Mouse (Mus musculus): ENCODE measurements around the gene Fnbp1. TPM values are rescaled to one million over a fixed set of nuclear protein-coding genes. Genes with fewer than 3 reads are reported as not detected.
A peak's percentile ranks its signal among the peaks of the same experiment; 100 is the strongest.

Fnbp1 gene
- polyA plus RNA-seq, 1 experiment from 2014 or later, result 11.5 TPM

DNA sequence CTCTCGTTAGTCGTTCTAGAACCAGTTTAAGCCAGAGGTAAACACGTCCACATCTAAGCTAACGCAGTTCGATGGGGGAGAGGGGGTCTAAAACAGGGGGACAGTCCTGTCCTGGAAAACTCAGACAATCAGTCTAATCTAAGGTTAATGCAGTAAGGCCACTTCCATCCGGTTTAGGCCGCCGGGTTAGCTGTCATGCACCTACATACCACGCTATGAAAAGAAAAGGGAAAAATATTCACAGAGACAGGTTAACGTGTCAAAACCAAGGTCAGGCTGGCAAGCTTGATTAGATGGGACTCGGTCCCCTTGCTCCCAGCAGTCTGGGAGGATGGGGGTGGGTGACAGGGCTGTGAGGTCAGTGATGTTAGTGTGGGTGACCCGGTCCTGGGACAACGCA, 88.4 kb downstream of the Fnbp1 start:
- Histone ChIP-seq H3K9me3 (ENCODE audit: control insufficient read depth, low read length) (no peaks in the 10 kb centered on the region), H3K36me3 (ENCODE audit: control insufficient read depth, insufficient read depth, low read length) (no peaks in the 10 kb centered on the region; the same call in 1 of the 2 replicates), H3K4me3 (ENCODE audit: low read depth, low read length) (no peak overlapping the region), H3K4me1 (ENCODE audit: control insufficient read depth, insufficient read depth, low read length) (peaks cover 2% of the 10 kb centered on the region; the same call in 1 of the 2 replicates), H3K27ac (ENCODE audit: low read depth, low read length) (no peak overlapping the region), H3K27me3 (ENCODE audit: control insufficient read depth, insufficient read depth, low read length) (no peaks in the 10 kb centered on the region), H3K9ac (ENCODE audit: low read length) (no peak overlapping the region), H3K4me2 (no peak overlapping the region)
- DNase-seq (ENCODE audit: low spot score, missing footprints), result peak; percentile 72
- no peak for ATAC-seq (ENCODE audit: low FRiP score)
- 94% methylated on average over 13 of the region's 13 CpGs for whole genome bisulfite sequencing

DNA sequence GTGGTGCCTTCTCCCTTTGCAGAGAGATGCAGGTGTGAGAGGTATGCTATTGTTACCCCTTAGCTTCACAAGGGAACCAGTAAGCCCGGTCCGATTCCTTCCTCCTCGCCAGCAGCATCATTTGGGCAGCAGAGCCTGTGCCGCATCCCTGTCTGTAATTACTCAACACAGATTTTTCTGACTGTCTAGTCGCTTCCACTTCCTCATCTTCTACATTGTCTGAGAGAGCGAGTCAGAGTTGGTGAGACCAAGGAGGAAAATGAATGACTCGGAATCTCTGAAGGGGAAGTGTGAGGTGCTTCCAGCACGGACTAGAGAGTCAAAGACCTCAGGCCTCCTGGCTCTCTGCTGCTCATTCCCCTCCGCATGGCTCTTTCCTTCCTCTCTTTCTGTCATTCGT, 89.4 kb downstream of the Fnbp1 start:
- DNase-seq (ENCODE audit: low spot score, missing footprints) (peak; percentile 37), ATAC-seq (ENCODE audit: low FRiP score) (no peak)
- Histone ChIP-seq H3K36me3 (ENCODE audit: control insufficient read depth, insufficient read depth, low read length) (no peaks in the 10 kb centered on the region; the same call in 1 of the 2 replicates), H3K4me2 (no peak overlapping the region), H3K9me3 (ENCODE audit: control insufficient read depth, low read length) (no peaks in the 10 kb centered on the region), H3K27ac (ENCODE audit: low read depth, low read length) (no peak overlapping the region), H3K27me3 (ENCODE audit: control insufficient read depth, insufficient read depth, low read length) (no peaks in the 10 kb centered on the region), H3K4me3 (ENCODE audit: low read depth, low read length) (no peak overlapping the region), H3K4me1 (ENCODE audit: control insufficient read depth, insufficient read depth, low read length) (no peaks in the 10 kb centered on the region), H3K9ac (ENCODE audit: low read length) (no peak overlapping the region)
- 92% methylated on average over 10 of the region's 10 CpGs for WGBS

DNA sequence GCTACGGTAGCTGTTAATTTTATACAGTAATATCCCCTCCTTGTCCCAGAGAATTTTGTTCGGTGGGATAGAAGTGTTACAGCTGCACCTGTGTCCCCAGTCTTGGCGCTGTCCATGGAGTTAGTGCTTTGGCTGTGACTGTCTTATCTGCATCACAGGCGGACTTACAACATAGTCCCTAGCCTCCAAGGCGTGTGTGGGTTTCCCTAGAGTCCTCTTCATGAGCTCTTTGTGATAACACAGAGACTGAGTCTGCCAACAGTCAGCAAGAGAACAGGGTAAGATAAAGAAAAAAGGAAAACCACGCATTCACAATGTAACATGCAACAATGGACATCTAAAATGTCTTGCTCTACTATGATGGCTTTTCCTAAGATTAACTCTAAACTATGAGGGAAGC, 93.8 kb downstream of the Fnbp1 start:
- ATAC-seq (ENCODE audit: low FRiP score), result no peak

DNA sequence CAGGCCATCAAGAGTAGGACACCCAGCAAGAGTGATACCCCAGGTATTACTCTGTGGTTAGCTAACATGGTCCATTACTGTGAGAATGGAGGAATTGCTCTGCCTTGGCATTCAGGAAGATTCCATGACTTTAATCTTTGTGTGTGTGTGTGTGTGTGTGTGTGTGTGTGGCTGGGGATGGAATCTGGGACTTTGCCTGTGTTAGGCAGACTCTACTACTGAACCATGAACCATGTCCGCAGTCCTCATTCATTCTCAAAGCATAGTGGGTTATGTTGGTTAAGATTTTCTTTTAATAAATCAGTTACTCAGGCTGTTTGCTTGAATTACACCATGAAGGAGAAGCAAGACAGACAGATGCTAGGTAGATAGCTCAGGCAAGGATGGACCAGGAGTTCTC, 98.0 kb downstream of the Fnbp1 start:
- Histone ChIP-seq H3K9ac (ENCODE audit: low read length) (no peak overlapping the region), H3K9me3 (ENCODE audit: control insufficient read depth, low read length) (no peaks in the 10 kb centered on the region), H3K27ac (ENCODE audit: low read depth, low read length) (no peak overlapping the region), H3K36me3 (ENCODE audit: control insufficient read depth, insufficient read depth, low read length) (peaks cover 2% of the 10 kb centered on the region; the same call in 1 of the 2 replicates), H3K4me2 (no peak overlapping the region), H3K4me3 (ENCODE audit: low read depth, low read length) (no peak overlapping the region), H3K4me1 (ENCODE audit: control insufficient read depth, insufficient read depth, low read length) (no peaks in the 10 kb centered on the region), H3K27me3 (ENCODE audit: control insufficient read depth, insufficient read depth, low read length) (no peaks in the 10 kb centered on the region)
- no peak for DNase-seq (ENCODE audit: low spot score, missing footprints)
- no peak for ATAC-seq (ENCODE audit: low FRiP score)
- WGBS, result 93% methylated on average over 1 of the region's 1 CpGs

More for the DNA sequence above, 93.8 kb downstream of the Fnbp1 start:
- Histone ChIP-seq H3K27me3 (ENCODE audit: control insufficient read depth, insufficient read depth, low read length) (no peaks in the 10 kb centered on the region), H3K4me3 (ENCODE audit: low read depth, low read length) (no peak overlapping the region), H3K4me2 (no peak overlapping the region), H3K9me3 (ENCODE audit: control insufficient read depth, low read length) (no peaks in the 10 kb centered on the region), H3K36me3 (ENCODE audit: control insufficient read depth, insufficient read depth, low read length) (no peaks in the 10 kb centered on the region; the same call in 1 of the 2 replicates), H3K4me1 (ENCODE audit: control insufficient read depth, insufficient read depth, low read length) (no peaks in the 10 kb centered on the region), H3K9ac (ENCODE audit: low read length) (no peak overlapping the region), H3K27ac (ENCODE audit: low read depth, low read length) (no peak overlapping the region)
- DNase-seq (ENCODE audit: low spot score, missing footprints), result no peak
- 92% methylated on average over 6 of the region's 6 CpGs for WGBS

DNA sequence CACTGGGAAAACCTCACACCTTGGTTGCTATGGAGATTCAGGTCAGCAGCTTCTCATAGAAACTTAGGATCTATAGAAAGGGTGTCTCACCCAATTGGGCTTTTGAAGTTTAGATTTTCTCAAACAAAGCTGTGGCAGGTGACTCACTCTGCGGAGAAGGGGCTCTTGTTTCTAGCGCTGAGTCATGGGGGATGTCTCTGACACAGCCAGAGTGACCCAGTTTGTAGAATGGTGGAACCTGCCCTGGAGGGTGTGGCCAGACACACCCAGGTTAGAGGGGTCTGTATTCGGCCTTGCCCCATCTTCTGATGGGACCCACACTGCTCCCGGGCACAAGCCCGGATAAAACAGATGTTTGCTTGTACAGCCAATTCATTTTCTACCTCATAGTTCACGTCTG, 98.9 kb downstream of the Fnbp1 start:
- Histone ChIP-seq H3K27ac (ENCODE audit: low read depth, low read length) (no peak overlapping the region), H3K4me3 (ENCODE audit: low read depth, low read length) (no peak overlapping the region), H3K36me3 (ENCODE audit: control insufficient read depth, insufficient read depth, low read length) (peaks cover 2% of the 10 kb centered on the region; the same call in 1 of the 2 replicates), H3K4me1 (ENCODE audit: control insufficient read depth, insufficient read depth, low read length) (no peaks in the 10 kb centered on the region), H3K27me3 (ENCODE audit: control insufficient read depth, insufficient read depth, low read length) (no peaks in the 10 kb centered on the region), H3K9ac (ENCODE audit: low read length) (no peak overlapping the region), H3K4me2 (no peak overlapping the region), H3K9me3 (ENCODE audit: control insufficient read depth, low read length) (no peaks in the 10 kb centered on the region)
- no peak for DNase-seq (ENCODE audit: low spot score, missing footprints)
- 92% methylated on average over 6 of the region's 6 CpGs for WGBS
- ATAC-seq (ENCODE audit: low FRiP score), result no peak

DNA sequence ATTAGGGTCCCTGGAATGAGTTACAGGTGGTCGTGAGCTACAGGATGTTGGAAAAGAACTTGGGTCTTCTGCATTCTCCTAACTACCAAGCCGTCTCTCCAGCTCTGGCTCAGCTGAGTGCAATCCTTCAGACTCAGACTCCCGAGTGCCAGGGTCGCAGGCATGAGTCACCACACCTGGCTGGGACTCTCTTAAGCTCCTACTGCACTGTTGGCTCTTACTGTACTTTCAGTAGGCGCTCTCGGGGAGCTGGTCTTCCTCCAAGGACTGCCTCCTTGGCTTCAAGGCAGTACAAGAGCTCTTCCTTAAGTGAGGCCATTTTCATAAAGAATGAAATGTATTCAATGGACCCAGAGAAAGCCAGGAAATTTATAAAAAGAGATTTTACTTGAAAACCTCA, 100.4 kb downstream of the Fnbp1 start:
- H3K27me3 ChIP-seq (ENCODE audit: control insufficient read depth, insufficient read depth, low read length), result no peaks in the 10 kb centered on the region
- no peaks in the 10 kb centered on the region for H3K9me3 ChIP-seq (ENCODE audit: control insufficient read depth, low read length)
- WGBS, result 84% methylated on average over 6 of the region's 6 CpGs
- no peak overlapping the region for H3K27ac ChIP-seq (ENCODE audit: low read depth, low read length)
- no peak overlapping the region for H3K4me3 ChIP-seq (ENCODE audit: low read depth, low read length)
- peaks cover 2% of the 10 kb centered on the region; the same call in 1 of the 2 replicates for H3K36me3 ChIP-seq (ENCODE audit: control insufficient read depth, insufficient read depth, low read length)
- DNase-seq (ENCODE audit: low spot score, missing footprints) (no peak), ATAC-seq (ENCODE audit: low FRiP score) (no peak)
- H3K9ac ChIP-seq (ENCODE audit: low read length), result no peak overlapping the region
- no peak overlapping the region for H3K4me2 ChIP-seq
- no peaks in the 10 kb centered on the region for H3K4me1 ChIP-seq (ENCODE audit: control insufficient read depth, insufficient read depth, low read length)

DNA sequence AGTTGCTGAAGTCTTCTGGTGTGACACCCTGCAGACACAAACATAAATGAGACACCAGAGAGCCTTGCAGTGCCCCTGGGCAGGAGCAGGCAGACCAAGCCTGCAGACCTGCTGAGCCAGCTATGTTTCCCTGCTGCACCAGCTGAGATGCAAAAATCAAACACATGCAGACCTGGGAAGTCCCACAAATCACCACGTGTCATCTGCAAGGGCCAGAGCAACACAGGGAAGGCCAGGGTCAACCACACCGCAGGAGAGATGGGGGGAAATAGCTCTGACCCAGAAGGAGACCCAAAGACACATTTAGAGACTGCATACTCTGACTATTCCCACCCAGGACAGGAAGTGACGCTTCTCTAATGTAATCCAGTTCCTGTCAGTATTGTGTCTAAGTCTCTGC, 101.3 kb downstream of the Fnbp1 start:
- Histone ChIP-seq H3K36me3 (ENCODE audit: control insufficient read depth, insufficient read depth, low read length) (peaks cover 4% of the 10 kb centered on the region; the same call in 1 of the 2 replicates), H3K4me2 (no peak overlapping the region), H3K9ac (ENCODE audit: low read length) (no peak overlapping the region), H3K4me1 (ENCODE audit: control insufficient read depth, insufficient read depth, low read length) (no peaks in the 10 kb centered on the region), H3K27ac (ENCODE audit: low read depth, low read length) (no peak overlapping the region), H3K4me3 (ENCODE audit: low read depth, low read length) (no peak overlapping the region), H3K9me3 (ENCODE audit: control insufficient read depth, low read length) (no peaks in the 10 kb centered on the region), H3K27me3 (ENCODE audit: control insufficient read depth, insufficient read depth, low read length) (no peaks in the 10 kb centered on the region)
- no peak for DNase-seq (ENCODE audit: low spot score, missing footprints)
- no peak for ATAC-seq (ENCODE audit: low FRiP score)
- 85% methylated on average over 3 of the region's 3 CpGs for WGBS

DNA sequence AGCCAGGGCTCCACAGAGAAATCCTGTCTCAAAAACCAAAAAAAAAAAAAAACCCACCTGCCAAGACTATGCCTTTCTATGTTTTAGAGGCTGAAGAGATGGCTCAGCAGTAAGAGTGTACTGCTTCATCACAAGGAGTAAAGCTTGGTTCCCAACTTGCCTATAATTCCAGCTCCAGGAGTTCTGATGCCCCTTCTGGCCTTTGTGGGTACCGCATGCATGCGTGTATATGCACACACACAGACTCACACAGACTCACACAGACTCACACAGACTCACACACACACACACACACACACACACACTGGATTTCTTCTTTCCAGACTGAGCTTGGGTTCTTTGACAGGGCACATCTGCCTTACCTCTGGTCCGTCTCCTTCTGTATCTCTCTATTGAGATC, 101.8 kb downstream of the Fnbp1 start:
- H3K27ac ChIP-seq (ENCODE audit: low read depth, low read length), result no peak overlapping the region
- H3K9ac ChIP-seq (ENCODE audit: low read length), result no peak overlapping the region
- H3K4me1 ChIP-seq (ENCODE audit: control insufficient read depth, insufficient read depth, low read length), result no peaks in the 10 kb centered on the region
- H3K27me3 ChIP-seq (ENCODE audit: control insufficient read depth, insufficient read depth, low read length), result no peaks in the 10 kb centered on the region
- H3K9me3 ChIP-seq (ENCODE audit: control insufficient read depth, low read length), result no peaks in the 10 kb centered on the region
- ATAC-seq (ENCODE audit: low FRiP score) (no peak), DNase-seq (ENCODE audit: low spot score, missing footprints) (no peak)
- no peak overlapping the region for H3K4me2 ChIP-seq
- H3K36me3 ChIP-seq (ENCODE audit: control insufficient read depth, insufficient read depth, low read length), result peaks cover 6% of the 10 kb centered on the region; the same call in 1 of the 2 replicates
- H3K4me3 ChIP-seq (ENCODE audit: low read depth, low read length), result no peak overlapping the region
- 97% methylated on average over 3 of the region's 3 CpGs for WGBS

DNA sequence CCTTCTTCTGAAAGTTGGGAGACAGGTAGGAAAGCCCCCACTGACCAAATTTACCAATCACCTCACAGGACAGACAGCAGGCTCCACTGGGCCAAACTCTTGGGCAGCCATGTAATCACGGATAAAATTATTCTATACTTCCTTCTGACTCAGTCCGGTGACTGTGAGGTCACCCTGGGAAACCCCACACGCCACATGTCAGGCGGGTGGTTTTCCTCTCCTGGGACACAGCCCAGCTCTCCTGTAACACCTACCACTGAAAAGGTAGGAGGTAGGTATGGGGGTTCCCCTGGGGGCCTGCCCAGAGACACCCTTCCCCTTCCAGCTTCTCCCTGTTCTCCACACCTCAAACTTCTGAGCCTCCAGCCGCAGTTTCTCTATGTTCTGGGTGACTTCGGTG, 105.0 kb downstream of the Fnbp1 start:
- H3K9ac ChIP-seq (ENCODE audit: low read length), result no peak overlapping the region
- no peak overlapping the region for H3K4me3 ChIP-seq (ENCODE audit: low read depth, low read length)
- H3K4me2 ChIP-seq, result no peak overlapping the region
- no peaks in the 10 kb centered on the region for H3K9me3 ChIP-seq (ENCODE audit: control insufficient read depth, low read length)
- H3K27ac ChIP-seq (ENCODE audit: low read depth, low read length), result no peak overlapping the region
- ATAC-seq (ENCODE audit: low FRiP score) (no peak), DNase-seq (ENCODE audit: low spot score, missing footprints) (no peak)
- peaks cover 9% of the 10 kb centered on the region; the same call in 1 of the 2 replicates for H3K36me3 ChIP-seq (ENCODE audit: control insufficient read depth, insufficient read depth, low read length)
- 95% methylated on average over 6 of the region's 6 CpGs for WGBS
- no peaks in the 10 kb centered on the region for H3K27me3 ChIP-seq (ENCODE audit: control insufficient read depth, insufficient read depth, low read length)
- no peaks in the 10 kb centered on the region for H3K4me1 ChIP-seq (ENCODE audit: control insufficient read depth, insufficient read depth, low read length)
